Mouse (Mus musculus) MEL (cell line): ENCODE data around the gene Masp1.

Experiments
- ETS1 ChIP-seq: IDR thresholded peaks from 2 replicates; pipeline ENCODE4 v1.6.1; 2012; ENCODE audit warnings: low read depth, mild to moderate bottlenecking, inconsistent platforms, low read length, improper control_type of control experiment, moderate library complexity
- JUND ChIP-seq: IDR thresholded peaks from 2 replicates; pipeline ENCODE4 v1.6.1; 2011; ENCODE audit warnings: low read depth, mild to moderate bottlenecking, improper control_type of control experiment, low read length
- NELFE ChIP-seq: IDR thresholded peaks from 2 replicates; pipeline ENCODE4 v1.6.1; 2011; ENCODE audit warnings: low read depth, low read length, improper control_type of control experiment
- POLR2A ChIP-seq, 2 experiments: IDR thresholded peaks; 2 replicates each; pipeline ENCODE4 v1.6.1; 2011 to 2012; ENCODE audit warnings: low read length in 2 of 2, mild to moderate bottlenecking in 2 of 2, control low read depth in 1 of 2, improper control_type of control experiment in 1 of 2, low read depth in 1 of 2, moderate library complexity in 1 of 2; ENCODE audit not compliant: control insufficient read depth in 1 of 2, insufficient read depth in 1 of 2, poor library complexity in 1 of 2
- ZC3H11A ChIP-seq: IDR thresholded peaks from 2 replicates; pipeline ENCODE4 v1.6.1; 2012; ENCODE audit warnings: low read depth, mild to moderate bottlenecking, inconsistent platforms, low read length, improper control_type of control experiment

GRCm38 (mm10) chr16:23427701-23428100 lies 92.9 kb downstream of the Masp1 start:
- TF ChIP-seq JUND (no peak), ZC3H11A (no peak), POLR2A (IDR thresholded peaks at IDR 0.05; ENCODE audit: control insufficient read depth in 1 of 2, insufficient read depth in 1 of 2, low read depth in 1 of 2, low read length in 2 of 2, poor library complexity in 1 of 2) (no peak), ETS1 (no peak), NELFE (no peak)
